Mouse (Mus musculus): Measurements from ENCODE around the gene Gm11555. TPM values are rescaled to one million over a fixed set of nuclear protein-coding genes. Genes with fewer than 3 reads are reported as not detected.
"Not testable (repeated sequence)": the region's sequence is repeated elsewhere in the genome, so short reads cannot be mapped to it uniquely, and the experiment has no call there.

The Gm11555 gene
- polyA plus RNA-seq, 1 experiment from 2014 or later = not detected

- 77% methylated on average over 2 of the region's 2 CpGs for WGBS
These were observed 29.7 kb downstream of the Gm11555 start, which contains the start of gene Gm11562 for GRCm38 (mm10) chr11:99620335-99620734. Gene Gm11562, minus strand, starts transcription at chr11:99620435.

GRCm38 (mm10) chr11:99614796-99615363 is 35.2 kb downstream of the Gm11555 start, which contains the start of gene Krtap2-4:
Gene Krtap2-4, minus strand, starts transcription at chr11:99614846.
- Histone ChIP-seq H3K9me3 (ENCODE audit: control insufficient read depth, low read length) (no peaks in the 10 kb centered on the region), H3K36me3 (ENCODE audit: control insufficient read depth, insufficient read depth, low read length) (no peaks in the 10 kb centered on the region), H3K4me1 (replicated peaks; ENCODE audit: control insufficient read depth, insufficient read depth, low read length) (no peaks in the 10 kb centered on the region), H3K27ac (ENCODE audit: low read depth) (no peak within 1 kb of the TSS), H3K4me2 (ENCODE audit: low read length) (no peak within 1 kb of the TSS), H3K27me3 (replicated peaks; ENCODE audit: control insufficient read depth, insufficient read depth, low read length) (no peaks in the 10 kb centered on the region), H3K9ac (ENCODE audit: low read length) (no peak within 1 kb of the TSS), H3K4me3 (ENCODE audit: low read depth, low read length) (no peak within 1 kb of the TSS)
- 72% methylated on average over 3 of the region's 3 CpGs for WGBS
- DNase-seq (ENCODE audit: low spot score) = no peak
- ATAC-seq (replicated peaks; ENCODE audit: low FRiP score, low TSS enrichment, low read depth) = no peak

More at GRCm38 (mm10) chr11:99620335-99620734, 29.7 kb downstream of the Gm11555 start, which contains the start of gene Gm11562:
- Histone ChIP-seq H3K27me3 (replicated peaks; ENCODE audit: control insufficient read depth, insufficient read depth, low read length) (no peaks in the 10 kb centered on the region), H3K9me3 (ENCODE audit: control insufficient read depth, low read length) (no peaks in the 10 kb centered on the region), H3K9ac (ENCODE audit: low read length) (no peak within 1 kb of the TSS), H3K4me2 (ENCODE audit: low read length) (no peak within 1 kb of the TSS), H3K27ac (ENCODE audit: low read depth) (no peak within 1 kb of the TSS), H3K36me3 (ENCODE audit: control insufficient read depth, insufficient read depth, low read length) (no peaks in the 10 kb centered on the region), H3K4me3 (ENCODE audit: low read depth, low read length) (no peak within 1 kb of the TSS), H3K4me1 (replicated peaks; ENCODE audit: control insufficient read depth, insufficient read depth, low read length) (no peaks in the 10 kb centered on the region)
- DNase-seq (ENCODE audit: low spot score) (no peak), ATAC-seq (replicated peaks; ENCODE audit: low FRiP score, low TSS enrichment, low read depth) (no peak)

GRCm38 (mm10) chr11:99610089-99610488 is 39.9 kb downstream of the Gm11555 start, which contains the start of gene Gm11937:
Gene Gm11937, minus strand, starts transcription at chr11:99610189.
- not testable (repeated sequence) for H3K27ac ChIP-seq (ENCODE audit: low read depth); H3K4me3 ChIP-seq (ENCODE audit: low read depth, low read length); H3K9me3 ChIP-seq (ENCODE audit: control insufficient read depth, low read length); H3K9ac ChIP-seq (ENCODE audit: low read length); H3K4me2 ChIP-seq (ENCODE audit: low read length); H3K36me3 ChIP-seq (ENCODE audit: control insufficient read depth, insufficient read depth, low read length); ATAC-seq (replicated peaks; ENCODE audit: low FRiP score, low TSS enrichment, low read depth); H3K27me3 ChIP-seq (replicated peaks; ENCODE audit: control insufficient read depth, insufficient read depth, low read length); H3K4me1 ChIP-seq (replicated peaks; ENCODE audit: control insufficient read depth, insufficient read depth, low read length); DNase-seq (ENCODE audit: low spot score)
- WGBS = 47% methylated on average over 2 of the region's 2 CpGs

GRCm38 (mm10) chr11:99609126-99609525 is 40.9 kb downstream of the Gm11555 start:
- no peaks in the 10 kb centered on the region for H3K36me3 ChIP-seq (ENCODE audit: control insufficient read depth, insufficient read depth, low read length)
- WGBS = 76% methylated on average over 1 of the region's 1 CpGs
- DNase-seq (ENCODE audit: low spot score) (no peak), ATAC-seq (replicated peaks; ENCODE audit: low FRiP score, low TSS enrichment, low read depth) (no peak)
- H3K4me2 ChIP-seq (ENCODE audit: low read length) = no peak overlapping the region
- H3K27me3 ChIP-seq (replicated peaks; ENCODE audit: control insufficient read depth, insufficient read depth, low read length) = no peaks in the 10 kb centered on the region
- no peak overlapping the region for H3K9ac ChIP-seq (ENCODE audit: low read length)
- no peaks in the 10 kb centered on the region for H3K9me3 ChIP-seq (ENCODE audit: control insufficient read depth, low read length)
- H3K4me1 ChIP-seq (replicated peaks; ENCODE audit: control insufficient read depth, insufficient read depth, low read length) = no peaks in the 10 kb centered on the region
- H3K27ac ChIP-seq (ENCODE audit: low read depth) = no peak overlapping the region
- H3K4me3 ChIP-seq (ENCODE audit: low read depth, low read length) = no peak overlapping the region

GRCm38 (mm10) chr11:99603208-99603607 is 46.8 kb downstream of the Gm11555 start, which contains the start of gene Gm11938:
Gene Gm11938, minus strand, starts transcription at chr11:99603308.
- not testable (repeated sequence) for H3K27ac ChIP-seq (ENCODE audit: low read depth); DNase-seq (ENCODE audit: low spot score); H3K4me2 ChIP-seq (ENCODE audit: low read length); H3K4me3 ChIP-seq (ENCODE audit: low read depth, low read length); H3K36me3 ChIP-seq (ENCODE audit: control insufficient read depth, insufficient read depth, low read length); H3K9me3 ChIP-seq (ENCODE audit: control insufficient read depth, low read length); H3K9ac ChIP-seq (ENCODE audit: low read length); ATAC-seq (replicated peaks; ENCODE audit: low FRiP score, low TSS enrichment, low read depth); H3K27me3 ChIP-seq (replicated peaks; ENCODE audit: control insufficient read depth, insufficient read depth, low read length); H3K4me1 ChIP-seq (replicated peaks; ENCODE audit: control insufficient read depth, insufficient read depth, low read length)
- whole genome bisulfite sequencing = 43% methylated on average over 1 of the region's 1 CpGs

Other genes starting within 250 kb of the Gm11555 start
- gene Krt12, start 228.0 kb downstream of the Gm11555 start, polyA plus RNA-seq (2014; fragmentation: Nextera tagmentation; extraction: Ambion mirVana) = not detected in 2 replicates
- 16.5 and 17.1 TPM in 2 replicates for gene Krt20, start 212.1 kb downstream of the Gm11555 start, polyA plus RNA-seq (2014; fragmentation: Nextera tagmentation; extraction: Ambion mirVana)
- gene Krt23, start 157.1 kb downstream of the Gm11555 start, polyA plus RNA-seq (2014; fragmentation: Nextera tagmentation; extraction: Ambion mirVana) = 6.0 and 9.2 TPM in 2 replicates
- not detected in 2 replicates for gene Krt39, start 128.9 kb downstream of the Gm11555 start, polyA plus RNA-seq (2014; fragmentation: Nextera tagmentation; extraction: Ambion mirVana)
- not detected in 2 replicates for gene Krt40, start 107.1 kb downstream of the Gm11555 start, polyA plus RNA-seq (2014; fragmentation: Nextera tagmentation; extraction: Ambion mirVana)
- gene Krtap3-3, start 99.4 kb downstream of the Gm11555 start, polyA plus RNA-seq (2014; fragmentation: Nextera tagmentation; extraction: Ambion mirVana) = not detected in 2 replicates
- gene Krtap3-2, start 93.4 kb downstream of the Gm11555 start, polyA plus RNA-seq (2014; fragmentation: Nextera tagmentation; extraction: Ambion mirVana) = not detected in 2 replicates
- not detected in 2 replicates for gene Gm11939, start 90.8 kb downstream of the Gm11555 start, polyA plus RNA-seq (2014; fragmentation: Nextera tagmentation; extraction: Ambion mirVana)
- gene Krtap3-1, start 83.6 kb downstream of the Gm11555 start, polyA plus RNA-seq (2014; fragmentation: Nextera tagmentation; extraction: Ambion mirVana) = not detected in 2 replicates
- not detected in 2 replicates for gene Krtap1-5, start 69.2 kb downstream of the Gm11555 start, polyA plus RNA-seq (2014; fragmentation: Nextera tagmentation; extraction: Ambion mirVana)
- not detected in 2 replicates for gene Krtap1-4, start 66.6 kb downstream of the Gm11555 start, polyA plus RNA-seq (2014; fragmentation: Nextera tagmentation; extraction: Ambion mirVana)
- gene Krtap1-3, start 58.9 kb downstream of the Gm11555 start, polyA plus RNA-seq (2014; fragmentation: Nextera tagmentation; extraction: Ambion mirVana) = not detected in 2 replicates
- not detected in 2 replicates for gene Krtap9-3, start 52.1 kb downstream of the Gm11555 start, polyA plus RNA-seq (2014; fragmentation: Nextera tagmentation; extraction: Ambion mirVana)
- gene Gm11938, start 46.9 kb downstream of the Gm11555 start, polyA plus RNA-seq (2014; fragmentation: Nextera tagmentation; extraction: Ambion mirVana) = not detected in 2 replicates
- not detected in 2 replicates for gene Gm11937, start 40.0 kb downstream of the Gm11555 start, polyA plus RNA-seq (2014; fragmentation: Nextera tagmentation; extraction: Ambion mirVana)
- not detected in 2 replicates for gene Krtap2-4, start 35.4 kb downstream of the Gm11555 start, polyA plus RNA-seq (2014; fragmentation: Nextera tagmentation; extraction: Ambion mirVana)
- gene Gm11562, start 29.8 kb downstream of the Gm11555 start, polyA plus RNA-seq (2014; fragmentation: Nextera tagmentation; extraction: Ambion mirVana) = not detected in 2 replicates
- gene Krtap4-1, start 22.0 kb downstream of the Gm11555 start, polyA plus RNA-seq (2014; fragmentation: Nextera tagmentation; extraction: Ambion mirVana) = not detected in 2 replicates
- gene Krtap4-2, start 15.2 kb downstream of the Gm11555 start, polyA plus RNA-seq (2014; fragmentation: Nextera tagmentation; extraction: Ambion mirVana) = not detected in 2 replicates
- gene Krtap4-7, start 6.1 kb downstream of the Gm11555 start, polyA plus RNA-seq (2014; fragmentation: Nextera tagmentation; extraction: Ambion mirVana) = not detected in 2 replicates
- gene Gm11563, start 8.7 kb upstream of the Gm11555 start, polyA plus RNA-seq (2014; fragmentation: Nextera tagmentation; extraction: Ambion mirVana) = not detected in 2 replicates
- not detected in 2 replicates for gene Krtap4-6, start 15.7 kb upstream of the Gm11555 start, polyA plus RNA-seq (2014; fragmentation: Nextera tagmentation; extraction: Ambion mirVana)
- gene Gm14190, start 40.5 kb upstream of the Gm11555 start, polyA plus RNA-seq (2014; fragmentation: Nextera tagmentation; extraction: Ambion mirVana) = not detected in 2 replicates
- gene Gm14180, start 84.1 kb upstream of the Gm11555 start, polyA plus RNA-seq (2014; fragmentation: Nextera tagmentation; extraction: Ambion mirVana) = not detected in 2 replicates
- not detected in 2 replicates for gene Gm11595, start 122.7 kb upstream of the Gm11555 start, polyA plus RNA-seq (2014; fragmentation: Nextera tagmentation; extraction: Ambion mirVana)
- gene Krtap4-8, start 130.5 kb upstream of the Gm11555 start, polyA plus RNA-seq (2014; fragmentation: Nextera tagmentation; extraction: Ambion mirVana) = not detected in 2 replicates
- not detected in 2 replicates for gene Krtap4-9, start 135.0 kb upstream of the Gm11555 start, polyA plus RNA-seq (2014; fragmentation: Nextera tagmentation; extraction: Ambion mirVana)
- gene Gm11596, start 143.2 kb upstream of the Gm11555 start, polyA plus RNA-seq (2014; fragmentation: Nextera tagmentation; extraction: Ambion mirVana) = not detected in 2 replicates
- not detected in 2 replicates for gene Gm11569, start 148.7 kb upstream of the Gm11555 start, polyA plus RNA-seq (2014; fragmentation: Nextera tagmentation; extraction: Ambion mirVana)
- gene Gm11554, start 154.2 kb upstream of the Gm11555 start, polyA plus RNA-seq (2014; fragmentation: Nextera tagmentation; extraction: Ambion mirVana) = not detected in 2 replicates
- gene Krtap4-13, start 159.7 kb upstream of the Gm11555 start, polyA plus RNA-seq (2014; fragmentation: Nextera tagmentation; extraction: Ambion mirVana) = not detected in 2 replicates
- not detected in 2 replicates for gene Gm11564, start 165.4 kb upstream of the Gm11555 start, polyA plus RNA-seq (2014; fragmentation: Nextera tagmentation; extraction: Ambion mirVana)
- not detected in 2 replicates for gene 2300003K06Rik, start 187.8 kb upstream of the Gm11555 start, polyA plus RNA-seq (2014; fragmentation: Nextera tagmentation; extraction: Ambion mirVana)
- 0.19 TPM in 1 of 2 replicates, not detected in the other for gene Krtap4-16, start 201.4 kb upstream of the Gm11555 start, polyA plus RNA-seq (2014; fragmentation: Nextera tagmentation; extraction: Ambion mirVana)
- gene Gm11568, start 207.7 kb upstream of the Gm11555 start, polyA plus RNA-seq (2014; fragmentation: Nextera tagmentation; extraction: Ambion mirVana) = not detected in 2 replicates
- not detected in 2 replicates for gene Gm11559, start 214.2 kb upstream of the Gm11555 start, polyA plus RNA-seq (2014; fragmentation: Nextera tagmentation; extraction: Ambion mirVana)
- gene Krtap9-1, start 223.2 kb upstream of the Gm11555 start, polyA plus RNA-seq (2014; fragmentation: Nextera tagmentation; extraction: Ambion mirVana) = not detected in 2 replicates
- not detected in 2 replicates for gene Gm11567, start 229.0 kb upstream of the Gm11555 start, polyA plus RNA-seq (2014; fragmentation: Nextera tagmentation; extraction: Ambion mirVana)